Mouse (Mus musculus) E14TG2a.4 (cell line): ENCODE measurements at regions not wholly inside any gene's neighbourhood (a gene's known extent, or its start where the extent isn't known, plus 50 kb on each side); places are given as distances from the start of the nearest gene placed in this dataset.

Experiments used
- CTCF ChIP-seq: conservative IDR thresholded peaks from 2 replicates; pipeline ENCODE4 v1.5.1; 2014; ENCODE audit warnings: low read length
- NANOG ChIP-seq: IDR thresholded peaks from 2 replicates; pipeline ENCODE4 v1.6.1; 2014; ENCODE audit warnings: borderline replicate concordance, low read length, mixed read lengths
- POU5F1 ChIP-seq: IDR thresholded peaks from 2 replicates; pipeline ENCODE4 v1.6.1; 2014; ENCODE audit warnings: low read length, borderline replicate concordance

GRCm38 (mm10) chr3:6137374-6137773 is 386.8 kb downstream of the Gm8797 start:
- no peak for TF ChIP-seq CTCF
- TF ChIP-seq POU5F1, result no peak
- no peak for TF ChIP-seq NANOG
